Mouse (Mus musculus) hindlimb bud, embryonic 11.5 days (tissue): ENCODE data around the gene Pou2f3.

Experiments used
- DNase-seq: peaks from one replicate; pipeline ENCODE4 v3.0.0-alpha.2; 2012; ENCODE audit warnings: low read depth, low spot score; ENCODE audit errors: extremely low spot score

The Pou2f3 gene

DNA sequence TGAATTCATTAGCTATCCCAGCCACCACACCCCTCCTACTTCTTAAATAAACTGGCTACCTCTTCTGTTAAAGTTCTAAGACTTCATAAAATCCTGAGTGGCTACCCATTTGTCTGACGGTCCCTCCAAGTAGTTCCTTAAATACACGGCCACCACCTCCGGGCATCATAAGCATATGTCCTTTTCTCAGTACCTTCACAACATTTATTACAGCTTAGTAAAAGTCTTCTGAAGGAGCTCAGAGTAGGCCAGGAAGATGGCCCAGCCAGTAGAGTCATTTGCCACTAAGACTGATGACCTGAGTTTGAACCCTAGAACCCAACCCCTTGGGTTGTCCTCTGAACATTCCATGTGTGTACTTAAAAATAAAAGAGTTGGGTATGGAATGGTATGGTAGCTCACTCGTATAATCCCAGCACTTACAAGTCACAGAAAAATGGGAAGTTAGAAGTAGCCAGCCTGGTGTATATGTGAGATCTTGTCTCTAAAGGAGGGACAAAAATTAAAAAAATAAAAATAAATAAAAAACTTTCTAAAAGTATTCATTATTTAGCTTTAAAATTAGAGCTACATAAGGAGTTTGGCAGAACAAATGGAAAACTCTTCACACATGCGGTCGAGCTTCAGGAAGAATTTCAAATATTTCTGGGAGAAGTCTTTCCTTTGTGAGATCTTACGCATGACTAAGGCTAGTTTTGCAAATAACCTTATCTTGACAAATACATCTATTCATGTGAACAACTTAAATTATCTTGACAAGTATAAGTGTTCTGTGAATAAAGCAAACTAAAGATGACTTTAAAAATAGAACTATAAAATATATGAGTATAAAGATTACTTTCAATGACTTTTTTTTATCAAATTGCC is 125.4 kb downstream of the Pou2f3 start:
- no peak for DNase-seq

GRCm38 (mm10) chr9:43083441-43084055 is 126.6 kb downstream of the Pou2f3 start:
- DNase-seq = no peak

GRCm38 (mm10) chr9:43078711-43079110 is 131.5 kb downstream of the Pou2f3 start:
- no peak for DNase-seq

GRCm38 (mm10) chr9:43076163-43076562 is 134.0 kb downstream of the Pou2f3 start:
- DNase-seq = no peak

- DNase-seq = no peak
These were observed 135.6 kb downstream of the Pou2f3 start for GRCm38 (mm10) chr9:43074611-43075010.
